Mouse (Mus musculus): ENCODE data around the gene Mob3a. TPM values are rescaled to one million over a fixed set of nuclear protein-coding genes. Genes with fewer than 3 reads are reported as not detected.

The Mob3a gene
- polyA plus RNA-seq, 1 experiment, result 40.9 TPM

GRCm38 (mm10) chr10:80665981-80666733 lies 35.6 kb downstream of the Mob3a start:
- TF ChIP-seq CTCF (IDR thresholded peaks at IDR 0.05; ENCODE audit: borderline replicate concordance, insufficient read depth, low read length) (no peak), POLR2A (IDR thresholded peaks at IDR 0.05; ENCODE audit: low read depth, low read length) (no peak)
- H3K27ac ChIP-seq (ENCODE audit: insufficient read depth, low read length), result no peak overlapping the region
- 0 out of 2 replicates have a peak, but pooled peaks cover 3% of the 10 kb centered on the region for H3K4me1 ChIP-seq (ENCODE audit: control insufficient read depth, insufficient read depth, low read length)
- H3K4me3 ChIP-seq (ENCODE audit: insufficient read depth, low read length), result no peak overlapping the region

- Histone ChIP-seq H3K27ac (ENCODE audit: insufficient read depth, low read length) (peak overlapping the region; percentile 55), H3K4me1 (ENCODE audit: control insufficient read depth, insufficient read depth, low read length) (0 out of 2 replicates have a peak, but pooled peaks cover 3% of the 10 kb centered on the region), H3K4me3 (ENCODE audit: insufficient read depth, low read length) (no peak overlapping the region)
- no peak for TF ChIP-seq CTCF (IDR thresholded peaks at IDR 0.05; ENCODE audit: borderline replicate concordance, insufficient read depth, low read length)
- TF ChIP-seq POLR2A (IDR thresholded peaks at IDR 0.05; ENCODE audit: low read depth, low read length), result no peak
Observed at GRCm38 (mm10) chr10:80665459-80665858, 36.3 kb downstream of the Mob3a start.

- Histone ChIP-seq H3K4me1 (ENCODE audit: control insufficient read depth, insufficient read depth, low read length) (0 out of 2 replicates have a peak, but pooled peaks cover 3% of the 10 kb centered on the region), H3K27ac (ENCODE audit: insufficient read depth, low read length) (peak overlapping the region; percentile 55), H3K4me3 (ENCODE audit: insufficient read depth, low read length) (no peak overlapping the region)
- no peak for TF ChIP-seq POLR2A (IDR thresholded peaks at IDR 0.05; ENCODE audit: low read depth, low read length)
- no peak for TF ChIP-seq CTCF (IDR thresholded peaks at IDR 0.05; ENCODE audit: borderline replicate concordance, insufficient read depth, low read length)
Observed at GRCm38 (mm10) chr10:80665016-80665380, 36.8 kb downstream of the Mob3a start.

- 0 out of 2 replicates have a peak, but pooled peaks cover 3% of the 10 kb centered on the region for H3K4me1 ChIP-seq (ENCODE audit: control insufficient read depth, insufficient read depth, low read length)
- no peak overlapping the region for H3K4me3 ChIP-seq (ENCODE audit: insufficient read depth, low read length)
- H3K27ac ChIP-seq (ENCODE audit: insufficient read depth, low read length), result peak overlapping the region; percentile 54
- no peak for TF ChIP-seq CTCF (IDR thresholded peaks at IDR 0.05; ENCODE audit: borderline replicate concordance, insufficient read depth, low read length)
- no peak for TF ChIP-seq POLR2A (IDR thresholded peaks at IDR 0.05; ENCODE audit: low read depth, low read length)
Observed at GRCm38 (mm10) chr10:80664197-80665015, 37.4 kb downstream of the Mob3a start.

- H3K27ac ChIP-seq (ENCODE audit: insufficient read depth, low read length), result no peak overlapping the region
- TF ChIP-seq CTCF (IDR thresholded peaks at IDR 0.05; ENCODE audit: borderline replicate concordance, insufficient read depth, low read length) (no peak), POLR2A (IDR thresholded peaks at IDR 0.05; ENCODE audit: low read depth, low read length) (no peak)
- H3K4me3 ChIP-seq (ENCODE audit: insufficient read depth, low read length), result no peak overlapping the region
- H3K4me1 ChIP-seq (ENCODE audit: control insufficient read depth, insufficient read depth, low read length), result 0 out of 2 replicates have a peak, but pooled peaks cover 3% of the 10 kb centered on the region
Observed at GRCm38 (mm10) chr10:80663485-80664196, 38.1 kb downstream of the Mob3a start.

GRCm38 (mm10) chr10:80661149-80661548 lies 40.6 kb downstream of the Mob3a start:
- Histone ChIP-seq H3K4me1 (ENCODE audit: control insufficient read depth, insufficient read depth, low read length) (0 out of 2 replicates have a peak, but pooled peaks cover 3% of the 10 kb centered on the region), H3K27ac (ENCODE audit: insufficient read depth, low read length) (no peak overlapping the region)
- TF ChIP-seq CTCF (IDR thresholded peaks at IDR 0.05; ENCODE audit: borderline replicate concordance, insufficient read depth, low read length) (peak; percentile 47; the same call in 1 of the 2 replicates), POLR2A (IDR thresholded peaks at IDR 0.05; ENCODE audit: low read depth, low read length) (no peak)

GRCm38 (mm10) chr10:80659213-80659612 lies 42.6 kb downstream of the Mob3a start:
- TF ChIP-seq CTCF (IDR thresholded peaks at IDR 0.05; ENCODE audit: borderline replicate concordance, insufficient read depth, low read length) (peak; percentile 43; the same call in 1 of the 2 replicates), POLR2A (IDR thresholded peaks at IDR 0.05; ENCODE audit: low read depth, low read length) (no peak)
- Histone ChIP-seq H3K4me3 (ENCODE audit: insufficient read depth, low read length) (no peak overlapping the region), H3K4me1 (ENCODE audit: control insufficient read depth, insufficient read depth, low read length) (peaks cover 3% of the 10 kb centered on the region), H3K27ac (ENCODE audit: insufficient read depth, low read length) (no peak overlapping the region)

More at GRCm38 (mm10) chr10:80661149-80661548, 40.6 kb downstream of the Mob3a start:
- H3K4me3 ChIP-seq (ENCODE audit: insufficient read depth, low read length), result no peak overlapping the region

GRCm38 (mm10) chr10:80658841-80659202 lies 43.0 kb downstream of the Mob3a start:
- Histone ChIP-seq H3K4me3 (ENCODE audit: insufficient read depth, low read length) (no peak overlapping the region), H3K27ac (ENCODE audit: insufficient read depth, low read length) (no peak overlapping the region), H3K4me1 (ENCODE audit: control insufficient read depth, insufficient read depth, low read length) (peaks cover 3% of the 10 kb centered on the region)
- TF ChIP-seq CTCF (IDR thresholded peaks at IDR 0.05; ENCODE audit: borderline replicate concordance, insufficient read depth, low read length) (no peak), POLR2A (IDR thresholded peaks at IDR 0.05; ENCODE audit: low read depth, low read length) (no peak)

- H3K4me1 ChIP-seq (ENCODE audit: control insufficient read depth, insufficient read depth, low read length), result peaks cover 3% of the 10 kb centered on the region
- TF ChIP-seq POLR2A (IDR thresholded peaks at IDR 0.05; ENCODE audit: low read depth, low read length) (no peak; the same call in 1 of the 2 replicates), CTCF (IDR thresholded peaks at IDR 0.05; ENCODE audit: borderline replicate concordance, insufficient read depth, low read length) (no peak)
Observed at GRCm38 (mm10) chr10:80658194-80658840, 43.5 kb downstream of the Mob3a start.

More at GRCm38 (mm10) chr10:80658194-80658840, 43.5 kb downstream of the Mob3a start:
- no peak overlapping the region for H3K4me3 ChIP-seq (ENCODE audit: insufficient read depth, low read length)
- H3K27ac ChIP-seq (ENCODE audit: insufficient read depth, low read length), result no peak overlapping the region
